21 mouse cellular contexts compared by ENCODE assay signal in genomic region chr3:65288994-65289393, GRCm38 (mm10).
"Had no signal": no experiment of that assay in that cellular context is flagged by ENCODE, and none has a peak within 500 bp of the region (broad histone marks: within the 10 kb centered on the region; RNA-seq: fewer than 3 reads in every experiment).

No protein-coding gene starts in this region.

- H3K27ac ChIP-seq: intestine, embryonic 15.5 days; kidney, embryonic 15.5 days; left cerebral cortex, adult 2 months; liver, embryonic 13.5 days; neural tube, embryonic 12.5 days; neural tube, embryonic 15.5 days; stomach, postnatal 0 days had no signal

- H3K27me3 ChIP-seq: intestine, embryonic 15.5 days; kidney, embryonic 15.5 days; liver, embryonic 13.5 days; neural tube, embryonic 12.5 days; neural tube, embryonic 15.5 days had no signal

- DNase-seq: kidney, adult 11 months; kidney, adult 8-10 months; kidney, postnatal 10 days; kidney, postnatal 36 days; layer of hippocampus, postnatal 36 days; liver, embryonic 13.5 days; lung, adult 2 months; lung, postnatal 14 days; lung, postnatal 4 days; midbrain, embryonic 14.5 days; retina, postnatal 1 day; right cerebral cortex, postnatal 14 days; right cerebral cortex, postnatal 4 days; thymus, postnatal 25 days had no signal

- H3K9ac ChIP-seq: intestine, embryonic 15.5 days; kidney, embryonic 15.5 days; liver, embryonic 13.5 days; neural tube, embryonic 12.5 days; neural tube, embryonic 15.5 days had no signal

- H3K4me3 ChIP-seq: intestine, embryonic 15.5 days; kidney, embryonic 15.5 days; left cerebral cortex, adult 2 months; liver, embryonic 13.5 days; neural tube, embryonic 12.5 days; neural tube, embryonic 15.5 days had no signal

- H3K9me3 ChIP-seq: intestine, embryonic 15.5 days; kidney, embryonic 15.5 days; liver, embryonic 13.5 days; neural tube, embryonic 12.5 days; neural tube, embryonic 15.5 days had no signal

- H3K4me1 ChIP-seq: intestine, embryonic 15.5 days; kidney, embryonic 15.5 days; liver, embryonic 13.5 days; neural tube, embryonic 12.5 days; neural tube, embryonic 15.5 days had no signal

- H3K4me2 ChIP-seq: intestine, embryonic 15.5 days; kidney, embryonic 15.5 days; liver, embryonic 13.5 days; midbrain, embryonic 11.5 days; neural tube, embryonic 12.5 days; neural tube, embryonic 15.5 days had no signal

- H3K36me3 ChIP-seq: intestine, embryonic 15.5 days; kidney, embryonic 15.5 days; liver, embryonic 13.5 days; neural tube, embryonic 12.5 days; neural tube, embryonic 15.5 days had no signal

- ATAC-seq: intestine, embryonic 15.5 days had no signal
